Mouse (Mus musculus): Measurements from ENCODE around the gene Zfpm1.

Zfpm1 gene

GRCm38 (mm10) chr8:122343758-122344157 lies 61.8 kb downstream of the Zfpm1 start:
- in situ Hi-C loops (cut with MboI, MseI): loop anchor here (10.0 kb wide), 1 partner anchor 1371 kb away; no protein-coding TSS in a partner anchor

- in situ Hi-C loops (cut with MboI, MseI): loop anchor here (10.0 kb wide), 1 partner anchor 1371 kb away; no protein-coding TSS in a partner anchor
Observed at GRCm38 (mm10) chr8:122344219-122344618, 62.3 kb downstream of the Zfpm1 start.

GRCm38 (mm10) chr8:122345181-122346095 lies 63.5 kb downstream of the Zfpm1 start:
- in situ Hi-C loops (cut with MboI, MseI): loop anchor here (10.0 kb wide), 1 partner anchor 1369 kb away; no protein-coding TSS in a partner anchor

- in situ Hi-C loops (cut with MboI, MseI): loop anchor here (10.0 kb wide), 1 partner anchor 1367 kb away; no protein-coding TSS in a partner anchor
Observed at GRCm38 (mm10) chr8:122347811-122348552, 66.0 kb downstream of the Zfpm1 start.

GRCm38 (mm10) chr8:122349357-122350297 lies 67.7 kb downstream of the Zfpm1 start:
- in situ Hi-C loops (cut with MboI, MseI): loop anchor here (10.0 kb wide), 1 partner anchor 1365 kb away; no protein-coding TSS in a partner anchor

- in situ Hi-C loops (cut with MboI, MseI): no loop called here
Observed at GRCm38 (mm10) chr8:122350309-122351089, 68.6 kb downstream of the Zfpm1 start.

GRCm38 (mm10) chr8:122354157-122354556 lies 72.2 kb downstream of the Zfpm1 start:
- in situ Hi-C loops (cut with MboI, MseI): no loop called here

GRCm38 (mm10) chr8:122355642-122356606 lies 74.0 kb downstream of the Zfpm1 start:
- in situ Hi-C loops (cut with MboI, MseI): no loop called here

- in situ Hi-C loops (cut with MboI, MseI): no loop called here
Observed at GRCm38 (mm10) chr8:122357202-122357601, 75.3 kb downstream of the Zfpm1 start.

GRCm38 (mm10) chr8:122357641-122358040 lies 75.7 kb downstream of the Zfpm1 start:
- in situ Hi-C loops (cut with MboI, MseI): no loop called here

- in situ Hi-C loops (cut with MboI, MseI): no loop called here
Observed at GRCm38 (mm10) chr8:122359111-122359775, 77.3 kb downstream of the Zfpm1 start.

GRCm38 (mm10) chr8:122360696-122361416 lies 78.9 kb downstream of the Zfpm1 start, which contains the start of gene Trhr2:
Trhr2 (minus strand) TSS chr8:122360746.
- in situ Hi-C loops (cut with MboI, MseI): no loop called here

- in situ Hi-C loops (cut with MboI, MseI): no loop called here
Observed at GRCm38 (mm10) chr8:122362271-122362670, 80.3 kb downstream of the Zfpm1 start.

- in situ Hi-C loops (cut with MboI, MseI): no loop called here
Observed at GRCm38 (mm10) chr8:122362967-122363366, 81.0 kb downstream of the Zfpm1 start.

- in situ Hi-C loops (cut with MboI, MseI): no loop called here
Observed at GRCm38 (mm10) chr8:122368494-122368893, 86.6 kb downstream of the Zfpm1 start.

GRCm38 (mm10) chr8:122369665-122370064 lies 87.7 kb downstream of the Zfpm1 start:
- in situ Hi-C loops (cut with MboI, MseI): loop anchor here (10.0 kb wide), 1 partner anchor 415 kb away; no protein-coding TSS in a partner anchor

- in situ Hi-C loops (cut with MboI, MseI): loop anchor here (10.0 kb wide), 1 partner anchor 417 kb away; no protein-coding TSS in a partner anchor
Observed at GRCm38 (mm10) chr8:122371706-122372105, 89.8 kb downstream of the Zfpm1 start.
